Mouse (Mus musculus) lung, postnatal 4 days (tissue): ENCODE measurements around the gene Gm48552.

Source experiments
- DNase-seq, 2 experiments: peaks; one replicate each; pipeline ENCODE4 v3.0.0; 2021

Gene Gm48552

GRCm38 (mm10) chr10:81362336-81362949, 26.4 kb upstream of the Gm48552 start:
- no peak for DNase-seq

- DNase-seq = no peak
Observed at GRCm38 (mm10) chr10:81363436-81364346, 25.1 kb upstream of the Gm48552 start.

GRCm38 (mm10) chr10:81364666-81365065, 24.1 kb upstream of the Gm48552 start:
- peak in 1 of 2 experiments; percentile 60 for DNase-seq

- DNase-seq = no peak
Observed at GRCm38 (mm10) chr10:81365073-81365472, 23.7 kb upstream of the Gm48552 start.

GRCm38 (mm10) chr10:81365672-81366476, 22.9 kb upstream of the Gm48552 start, which contains the start of gene 4930404N11Rik:
4930404N11Rik (minus strand) TSS chr10:81365816.
- peak in 1 of 2 experiments; percentile 48 for DNase-seq

GRCm38 (mm10) chr10:81366477-81367206, 22.2 kb upstream of the Gm48552 start:
- no peak for DNase-seq

GRCm38 (mm10) chr10:81367207-81367495, 21.7 kb upstream of the Gm48552 start:
- DNase-seq = no peak

GRCm38 (mm10) chr10:81375322-81375721, 13.5 kb upstream of the Gm48552 start:
- DNase-seq = no peak

GRCm38 (mm10) chr10:81376561-81377361, 12.0 kb upstream of the Gm48552 start:
- DNase-seq = no peak

- no peak for DNase-seq
Observed at GRCm38 (mm10) chr10:81377362-81377664, 11.5 kb upstream of the Gm48552 start.

GRCm38 (mm10) chr10:81377793-81378552, 10.8 kb upstream of the Gm48552 start, which contains the start of gene Fzr1:
Fzr1 (minus strand) TSS chr10:81378516.
- DNase-seq = no peak

- DNase-seq = peak; percentile 100
Observed at GRCm38 (mm10) chr10:81378553-81379182, 10.1 kb upstream of the Gm48552 start.

- no peak for DNase-seq
Observed at GRCm38 (mm10) chr10:81379183-81379553, 9.6 kb upstream of the Gm48552 start.

GRCm38 (mm10) chr10:81379809-81380378, 8.9 kb upstream of the Gm48552 start:
- DNase-seq = no peak

GRCm38 (mm10) chr10:81382039-81382438, 6.8 kb upstream of the Gm48552 start:
- peak; percentile 73 to 84 for DNase-seq

- DNase-seq = peak; percentile 98 to 99
Observed at GRCm38 (mm10) chr10:81383802-81384604, 4.8 kb upstream of the Gm48552 start, which contains the start of the genes Dohh and Gm48551. Dohh (plus strand) TSS chr10:81384428. Gm48551 (plus strand) TSS chr10:81384466.

GRCm38 (mm10) chr10:81384605-81384982, 4.2 kb upstream of the Gm48552 start:
- DNase-seq = no peak

- no peak for DNase-seq
Observed at GRCm38 (mm10) chr10:81385603-81386306, 3.0 kb upstream of the Gm48552 start.

GRCm38 (mm10) chr10:81387716-81388115, 1.1 kb upstream of the Gm48552 start:
- DNase-seq = no peak
